Mouse (Mus musculus) MEL-GATA-1-ER (cell line): ENCODE measurements at regions not wholly inside any gene's neighbourhood (a gene's known extent, or its start where the extent isn't known, plus 50 kb on each side); places are given as distances from the start of the nearest gene placed in this dataset.

Source experiments
- DNase-seq: peaks from one replicate; pipeline ENCODE4 v3.0.0-alpha.2; 2012; ENCODE audit warnings: low read depth; ENCODE audit errors: extremely low read depth

GRCm38 (mm10) chr12:25785646-25786606 is 629.1 kb downstream of the Rnf144a start:
- DNase-seq: no peak

GRCm38 (mm10) chr12:25784401-25784800 is 630.7 kb downstream of the Rnf144a start:
- no peak for DNase-seq

DNA sequence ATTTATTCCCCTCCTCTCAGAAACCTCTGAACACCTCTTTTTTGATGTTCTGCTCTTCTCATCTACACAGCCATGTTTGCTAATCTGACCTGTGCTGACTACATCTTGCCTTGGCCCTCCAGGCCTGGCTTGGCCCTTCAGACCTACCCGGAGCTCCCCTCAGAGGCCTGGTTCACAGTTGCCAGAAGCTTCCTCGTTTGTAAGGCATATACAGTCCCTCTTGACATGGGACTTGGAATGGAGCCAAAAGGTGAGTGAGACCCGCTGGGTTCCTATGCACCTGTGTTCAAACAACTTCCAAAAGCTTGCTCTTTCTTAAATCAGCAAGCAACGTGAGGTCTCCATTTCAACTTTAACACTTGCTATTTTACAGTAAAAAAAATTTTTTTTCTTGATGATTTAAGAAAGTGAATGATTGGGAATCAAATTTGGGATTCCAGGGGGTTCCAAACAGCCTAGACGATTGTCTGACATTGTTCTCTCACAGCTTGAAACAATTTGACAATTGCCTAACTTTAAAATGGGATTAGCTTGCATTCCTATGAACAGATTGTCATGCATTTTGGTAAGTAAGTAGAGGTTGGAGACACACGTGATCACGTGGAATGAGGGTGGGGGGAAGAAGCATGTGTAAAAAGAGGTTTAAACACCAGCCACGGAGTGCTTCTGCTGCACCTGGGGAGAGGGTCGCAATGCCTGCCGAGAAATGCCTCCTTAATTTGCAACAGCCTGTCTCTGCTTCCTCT is 631.9 kb downstream of the Rnf144a start:
- DNase-seq: no peak

GRCm38 (mm10) chr12:25771856-25772255 is 643.2 kb downstream of the Rnf144a start:
- no peak for DNase-seq

GRCm38 (mm10) chr12:25768644-25769043 is 646.4 kb downstream of the Rnf144a start:
- DNase-seq: no peak

DNA sequence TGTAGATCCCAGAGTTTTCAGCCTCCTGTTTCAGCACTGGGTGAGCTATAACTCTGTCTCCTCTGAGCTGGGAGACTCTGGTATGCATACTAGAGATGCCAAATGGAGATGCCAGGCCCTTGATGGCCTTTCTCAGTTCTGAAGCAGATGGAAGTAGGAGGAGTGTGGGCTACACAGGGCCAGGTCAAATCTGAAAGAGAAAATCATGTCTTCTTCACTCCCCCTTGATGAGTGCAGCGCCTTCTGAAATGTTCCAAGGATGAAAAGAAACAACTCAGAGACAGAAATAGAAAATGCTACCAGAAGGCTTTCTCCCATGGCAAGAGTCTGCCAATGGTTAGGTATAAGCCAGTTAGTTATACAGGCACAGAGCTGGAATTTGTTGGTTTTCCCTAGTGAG is 652.0 kb downstream of the Rnf144a start:
- no peak for DNase-seq

GRCm38 (mm10) chr12:25757014-25757413 is 658.0 kb downstream of the Rnf144a start:
- DNase-seq: no peak

DNA sequence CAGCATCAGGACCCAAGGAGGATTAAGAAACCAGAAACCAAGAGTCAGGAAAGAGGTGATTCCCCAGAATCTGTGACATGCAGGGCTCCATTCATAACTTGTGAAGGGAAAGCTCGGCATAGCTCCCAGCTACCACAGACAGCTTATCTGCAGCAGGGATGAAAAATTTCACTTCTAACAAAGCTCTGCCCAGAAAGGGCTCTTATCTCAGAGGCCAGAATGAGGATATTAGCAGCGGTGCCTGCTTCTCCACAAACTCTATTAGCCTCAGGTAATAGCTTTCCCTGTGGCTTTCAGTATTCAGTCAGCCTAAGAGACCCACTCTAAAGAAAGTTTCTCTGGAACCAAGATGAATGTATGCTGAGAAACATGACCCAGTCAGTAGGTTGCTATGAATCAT is 636.9 kb upstream of the Id2 start:
- no peak for DNase-seq

- DNase-seq: no peak
Observed at GRCm38 (mm10) chr12:25725774-25726173, 628.8 kb upstream of the Id2 start.

DNA sequence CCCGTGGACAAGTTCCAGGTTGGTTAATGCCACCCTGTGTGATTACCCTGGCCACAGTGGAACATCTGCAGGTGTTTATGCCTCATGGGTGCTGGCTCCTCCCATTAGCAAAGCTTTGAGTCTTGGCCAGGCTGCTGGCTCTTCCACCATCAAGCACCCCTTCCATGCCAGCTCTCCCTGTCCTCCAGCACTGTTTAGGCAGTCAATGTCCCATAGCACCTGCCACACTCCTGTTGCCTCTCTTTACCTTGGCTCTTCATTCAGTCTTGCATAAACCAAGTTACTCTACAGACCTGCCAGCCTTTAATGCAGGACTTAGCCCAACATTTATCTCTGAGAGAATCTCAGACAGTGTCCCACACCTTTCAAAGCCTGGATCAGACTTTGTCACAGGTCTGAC is 614.2 kb upstream of the Id2 start:
- DNase-seq: no peak

- no peak for DNase-seq
Observed at GRCm38 (mm10) chr12:25703023-25703400, 606.1 kb upstream of the Id2 start.

- no peak for DNase-seq
Observed at GRCm38 (mm10) chr12:25702176-25703022, 605.5 kb upstream of the Id2 start.

DNA sequence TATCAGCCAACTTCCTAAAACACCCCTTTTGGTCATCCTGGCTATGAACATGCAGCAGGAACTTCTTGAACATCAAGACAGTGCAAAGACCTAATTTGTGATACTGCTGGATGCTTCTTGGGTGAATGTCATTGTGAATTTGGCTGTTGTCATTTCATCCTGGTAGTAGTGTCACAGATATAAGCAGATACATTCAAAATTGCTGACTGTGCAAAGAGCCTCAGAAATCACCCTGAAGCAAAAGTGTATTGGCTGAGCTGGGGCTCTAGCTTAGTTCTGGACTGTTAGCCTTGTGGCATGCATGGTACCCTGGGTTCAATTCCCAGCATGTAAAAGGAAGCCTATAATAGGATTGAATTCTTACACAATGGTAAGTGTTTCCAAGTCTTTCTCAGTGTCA is 590.1 kb upstream of the Id2 start:
- DNase-seq: no peak

GRCm38 (mm10) chr12:25676631-25677030 is 579.7 kb upstream of the Id2 start:
- DNase-seq: no peak

DNA sequence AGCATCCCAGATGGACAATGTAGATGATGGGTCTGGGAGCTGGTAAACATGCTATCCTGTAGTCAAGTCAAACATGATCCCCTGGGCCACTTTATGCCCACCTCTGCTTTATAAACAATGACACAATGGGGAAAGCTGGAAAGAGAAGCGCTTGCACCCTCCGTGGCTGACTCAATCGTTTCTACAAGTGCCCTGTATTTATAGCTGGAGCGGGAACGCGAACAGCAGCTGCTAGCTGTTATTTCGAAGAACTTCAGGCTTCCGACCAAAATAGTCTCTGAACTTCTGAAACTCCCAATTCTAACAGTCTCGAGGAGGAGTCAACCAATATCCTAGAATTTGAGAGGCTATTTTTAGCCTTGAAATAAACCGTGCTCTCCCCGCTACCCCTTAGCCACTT is 571.4 kb upstream of the Id2 start:
- no peak for DNase-seq

DNA sequence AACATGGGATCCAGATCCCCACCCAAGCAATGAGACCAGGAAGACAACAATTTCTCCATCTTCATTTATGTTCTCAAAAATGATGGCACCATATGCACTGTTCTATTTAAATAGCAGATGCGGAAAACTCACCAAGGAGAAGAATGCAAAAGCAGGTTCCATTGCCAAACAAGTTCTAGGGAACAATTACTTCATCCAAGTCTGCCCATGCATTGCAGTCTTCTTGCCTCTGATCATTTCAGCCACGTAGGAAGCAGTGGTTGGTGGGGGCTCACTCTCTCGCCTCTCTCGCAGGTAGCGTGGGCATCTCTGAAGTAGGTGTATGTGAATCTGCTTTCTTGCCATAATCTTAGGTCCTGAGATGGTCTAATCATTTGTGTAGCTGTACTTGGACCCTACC is 557.5 kb upstream of the Id2 start:
- no peak for DNase-seq

DNA sequence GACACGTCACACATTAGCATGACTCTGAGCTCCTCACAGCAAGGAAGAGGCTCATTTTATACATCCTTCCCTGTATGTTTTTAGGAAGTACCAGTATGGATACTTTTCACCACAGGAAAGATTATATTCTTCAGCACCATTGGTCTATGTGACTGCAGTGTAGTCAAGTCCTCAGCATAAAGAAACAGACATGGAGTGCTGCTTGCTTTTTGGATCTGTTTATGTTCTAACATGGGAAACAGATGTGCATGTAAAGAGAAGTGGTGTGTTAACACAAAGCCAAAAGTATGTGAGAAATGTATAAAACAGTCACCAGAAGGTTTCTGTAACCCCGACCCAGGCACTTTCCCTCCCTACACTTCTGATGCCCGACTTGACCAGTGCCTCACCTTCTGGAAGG is 553.3 kb upstream of the Id2 start:
- no peak for DNase-seq

DNA sequence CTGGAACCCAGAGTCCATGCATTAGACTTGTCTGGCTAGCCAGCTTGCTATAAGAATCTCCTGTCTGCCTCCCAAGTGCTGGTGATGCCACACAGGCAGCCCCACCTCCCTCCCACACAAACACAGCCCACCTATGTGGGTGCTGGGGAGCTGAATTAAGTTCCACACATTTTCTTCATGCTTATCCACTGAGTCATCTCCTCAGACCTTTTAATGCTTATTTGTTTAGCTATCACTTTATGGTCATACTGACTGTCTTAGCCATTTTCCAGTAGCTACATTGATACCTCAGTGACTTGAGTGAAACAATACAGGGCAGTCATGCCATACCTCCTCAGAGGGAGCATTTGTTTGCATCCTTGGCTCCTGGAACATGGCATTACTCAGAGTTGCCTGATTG is 531.1 kb upstream of the Id2 start:
- DNase-seq: no peak

GRCm38 (mm10) chr12:25625858-25626257 is 528.9 kb upstream of the Id2 start:
- no peak for DNase-seq

DNA sequence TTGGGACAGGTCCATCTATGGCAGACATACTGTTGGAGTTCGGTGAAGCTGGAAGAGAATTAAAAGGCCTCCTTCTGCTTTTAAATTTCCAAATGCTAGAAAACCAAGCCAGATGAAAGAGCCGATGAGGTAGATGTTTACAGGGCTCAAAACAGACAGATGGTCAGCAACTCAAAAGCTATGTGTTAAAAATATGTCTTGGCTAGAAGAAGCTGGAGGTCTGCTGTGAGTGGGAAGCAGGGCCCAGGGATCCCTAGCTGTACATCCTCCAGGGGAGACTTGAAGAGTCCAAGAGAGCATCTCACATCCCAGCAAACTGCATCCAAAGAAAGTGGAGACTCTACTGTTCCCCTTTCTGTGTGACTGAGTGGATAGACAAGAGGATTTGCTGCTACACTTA is 526.5 kb upstream of the Id2 start:
- DNase-seq: no peak

- no peak for DNase-seq
Observed at GRCm38 (mm10) chr12:25621142-25621541, 524.2 kb upstream of the Id2 start.

GRCm38 (mm10) chr12:25617521-25617920 is 520.6 kb upstream of the Id2 start:
- DNase-seq: no peak
